ENCODE assay signal across 19 mouse cellular contexts in the genomic region with DNA sequence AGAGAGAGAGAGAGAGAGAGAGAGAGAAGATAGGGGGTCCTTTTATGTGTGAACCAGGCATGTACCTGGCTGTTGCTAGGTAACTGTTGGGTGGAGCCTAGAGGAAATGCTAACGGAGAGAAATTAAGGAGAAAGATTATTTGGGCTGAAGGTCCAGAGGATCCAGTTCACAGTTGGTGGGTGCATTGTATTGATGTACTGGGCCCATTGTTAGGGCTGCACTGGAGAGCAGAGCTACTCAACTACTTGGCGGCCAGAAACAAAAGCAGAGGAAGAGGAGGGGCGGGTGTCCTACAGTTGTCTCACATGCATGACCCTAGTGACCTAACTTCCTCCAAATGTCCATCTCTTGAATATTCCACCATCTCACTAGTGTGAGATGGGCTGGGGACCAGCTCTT.
"Had no signal": no experiment of that assay in that cellular context is flagged by ENCODE, and none has a peak within 500 bp of the region (broad histone marks: within the 10 kb centered on the region; RNA-seq: fewer than 3 reads in every experiment).

No protein-coding gene starts in this region.

- ATAC-seq: liver, postnatal 0 days; lung, postnatal 0 days; midbrain, embryonic 13.5 days had no signal

- H3K4me2 ChIP-seq: liver, embryonic 13.5 days; liver, embryonic 15.5 days; lung, embryonic 15.5 days; midbrain, embryonic 11.5 days; midbrain, embryonic 13.5 days; neural tube, embryonic 13.5 days; stomach, embryonic 15.5 days had no signal

- H3K4me1 ChIP-seq: liver, embryonic 13.5 days; liver, embryonic 15.5 days; stomach, embryonic 15.5 days had no signal

- H3K27ac ChIP-seq: liver, embryonic 13.5 days; liver, embryonic 15.5 days; lung, embryonic 15.5 days; macrophage; midbrain, embryonic 13.5 days; neural tube, embryonic 13.5 days; stomach, embryonic 15.5 days; stomach, postnatal 0 days had no signal

- H3K27me3 ChIP-seq: liver, embryonic 13.5 days; liver, embryonic 15.5 days; lung, embryonic 15.5 days; midbrain, embryonic 13.5 days; neural tube, embryonic 13.5 days; stomach, embryonic 15.5 days had no signal

- H3K36me3 ChIP-seq: liver, embryonic 13.5 days; liver, embryonic 15.5 days; lung, embryonic 15.5 days; midbrain, embryonic 13.5 days; neural tube, embryonic 13.5 days; stomach, embryonic 15.5 days had no signal

- H3K4me3 ChIP-seq: liver, embryonic 13.5 days; liver, embryonic 15.5 days; lung, embryonic 15.5 days; midbrain, embryonic 13.5 days; neural tube, embryonic 13.5 days; stomach, embryonic 15.5 days had no signal

- DNase-seq: liver, embryonic 13.5 days; liver, postnatal 0 days; lung, adult 2 months; lung, postnatal 14 days; lung, postnatal 36 days; right cerebral cortex, postnatal 14 days; thymus, adult 2 months; thymus, postnatal 14 days; thymus, postnatal 36 days had no signal

- H3K9ac ChIP-seq: liver, embryonic 13.5 days; liver, embryonic 15.5 days; liver, postnatal 0 days; lung, embryonic 15.5 days; midbrain, embryonic 13.5 days; neural tube, embryonic 13.5 days; stomach, embryonic 15.5 days had no signal

- H3K9me3 ChIP-seq: liver, embryonic 13.5 days; liver, embryonic 15.5 days; lung, embryonic 15.5 days; megakaryocyte, embryonic 14.5 days; midbrain, embryonic 13.5 days; neural tube, embryonic 13.5 days; stomach, embryonic 15.5 days had no signal
